Mouse (Mus musculus) stomach, embryonic 15.5 days (tissue): ENCODE measurements around the gene Haspin. TPM values are rescaled to one million over a fixed set of nuclear protein-coding genes. Genes with fewer than 3 reads are reported as not detected.

ENCODE experiments used
- ATAC-seq: fragments of 200-750 bp; cut with Nextera tagmentation; 2 replicates; pipeline ENCODE4 v1.8.0; 2017; ENCODE audit warnings: low read depth, moderate number of reproducible peaks, moderate TSS enrichment; ENCODE audit not compliant: insufficient read depth, low FRiP score
- H3K27ac ChIP-seq: fragments of 300-500 bp; sonication (generic); 2 replicates; pipeline ENCODE4 v1.5.1; 2015; ENCODE audit warnings: mild to moderate bottlenecking, inconsistent platforms
- H3K27me3 ChIP-seq: fragments of 300-500 bp; sonication (generic); replicated peaks from 2 replicates; pipeline ENCODE4 v1.6.1; 2015; ENCODE audit warnings: inconsistent platforms
- H3K36me3 ChIP-seq: fragments of 300-500 bp; sonication (generic); 2 replicates; pipeline ENCODE4 v1.6.1; 2015; ENCODE audit warnings: inconsistent platforms
- H3K4me1 ChIP-seq: fragments of 300-500 bp; sonication (generic); 2 replicates; pipeline ENCODE4 v1.6.1; 2015; ENCODE audit warnings: inconsistent platforms
- H3K4me2 ChIP-seq: fragments of 300-500 bp; sonication (generic); 2 replicates; pipeline ENCODE4 v1.6.1; 2015; ENCODE audit warnings: mild to moderate bottlenecking, inconsistent platforms
- H3K4me3 ChIP-seq: fragments of 300-500 bp; sonication (generic); replicated peaks from 2 replicates; pipeline ENCODE4 v1.5.1; 2015; ENCODE audit warnings: inconsistent platforms
- H3K9ac ChIP-seq: fragments of 300-500 bp; sonication (generic); 2 replicates; pipeline ENCODE4 v1.6.1; 2015; ENCODE audit warnings: inconsistent platforms
- H3K9me3 ChIP-seq: fragments of 300-500 bp; sonication (generic); 2 replicates; pipeline ENCODE4 v1.6.1; 2016; ENCODE audit warnings: inconsistent platforms
- WGBS: fragments of 180-500 bp; shearing (Covaris S2); methylation state at CpG from one replicate; pipeline ENCODE4 v1.1.7; 2015; 5-methylcytosine and 5-hydroxymethylcytosine counted together
- polyA plus RNA-seq: library from polyadenylated mRNA; unstranded; fragments of >200 nt; fragmentation: Nextera tagmentation; extraction: Ambion mirVana; gene quantifications from 2 replicates; pipeline ENCODE4 v1.2.1, GENCODE M21; 2015

Gene Haspin
- polyA plus RNA-seq, 1 experiment from 2014 or later: 14.4 TPM

DNA sequence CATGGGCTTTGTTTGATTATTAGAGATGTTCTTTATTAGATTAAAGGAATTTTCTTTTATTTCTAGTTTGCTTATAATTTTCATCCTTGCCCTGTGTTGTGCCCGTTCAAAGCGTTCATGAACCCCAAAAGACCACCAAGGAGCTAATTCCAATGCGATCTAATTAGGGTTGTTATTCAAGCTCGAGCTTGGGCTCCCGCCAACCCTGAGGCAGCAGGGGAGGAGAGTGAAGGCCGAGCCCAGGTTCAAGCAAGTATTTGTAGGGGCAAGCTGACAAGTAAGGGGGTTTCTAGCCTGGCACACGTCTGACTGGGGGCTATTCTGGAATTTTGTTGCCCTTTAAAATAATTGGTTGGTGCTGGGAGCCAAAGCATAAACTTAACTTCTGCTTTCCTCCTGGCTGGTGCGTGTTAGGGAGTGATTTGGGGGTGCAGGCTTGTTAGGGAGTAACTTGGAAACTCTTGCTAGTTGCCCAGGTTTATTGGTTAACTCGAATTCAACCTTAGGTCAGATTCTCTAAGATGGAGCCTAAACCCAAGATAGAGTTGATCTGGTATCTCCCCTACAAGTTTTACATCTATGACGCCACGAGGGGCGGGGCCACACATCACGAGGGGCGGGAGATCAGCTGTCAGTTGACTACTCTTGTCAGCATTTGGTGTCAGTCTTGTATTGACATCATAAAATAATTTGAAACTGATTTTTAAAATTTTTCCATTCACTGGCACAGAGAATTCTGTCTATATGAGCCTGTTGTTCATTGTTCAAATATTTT lies 37.9 kb downstream of the Haspin start:
- H3K36me3 ChIP-seq: no peaks in the 10 kb centered on the region
- no peak for ATAC-seq
- no peaks in the 10 kb centered on the region for H3K4me1 ChIP-seq
- H3K9me3 ChIP-seq: no peaks in the 10 kb centered on the region
- H3K4me3 ChIP-seq: no peak overlapping the region
- no peak overlapping the region for H3K9ac ChIP-seq
- no peak overlapping the region for H3K4me2 ChIP-seq
- WGBS: 71% methylated on average over 14 of the region's 14 CpGs
- no peaks in the 10 kb centered on the region for H3K27me3 ChIP-seq
- no peak overlapping the region for H3K27ac ChIP-seq

DNA sequence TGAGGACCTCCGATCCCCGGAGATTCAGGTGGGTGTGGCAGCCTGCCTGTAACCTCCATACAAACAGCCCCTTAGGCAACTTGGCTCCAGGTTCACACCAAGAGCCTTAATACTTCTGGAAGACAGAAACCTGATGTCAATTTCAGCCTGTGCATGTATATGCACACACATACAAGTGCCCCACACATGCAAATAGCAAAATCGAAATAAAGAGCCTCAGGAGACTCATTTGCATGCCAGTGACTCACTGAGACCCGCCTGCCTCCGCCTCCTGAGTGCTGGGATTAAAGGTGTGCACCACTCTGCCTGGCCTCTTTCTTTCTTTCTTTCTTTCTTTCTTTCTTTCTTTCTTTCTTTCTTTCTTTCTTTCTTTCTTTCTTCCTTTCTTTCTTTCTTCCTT lies 39.2 kb downstream of the Haspin start:
- H3K9ac ChIP-seq: no peak overlapping the region
- no peaks in the 10 kb centered on the region for H3K9me3 ChIP-seq
- H3K4me2 ChIP-seq: no peak overlapping the region
- H3K4me1 ChIP-seq: no peaks in the 10 kb centered on the region
- H3K36me3 ChIP-seq: no peaks in the 10 kb centered on the region
- no peak for ATAC-seq
- 59% methylated on average over 5 of the region's 5 CpGs for WGBS
- no peak overlapping the region for H3K27ac ChIP-seq
- no peaks in the 10 kb centered on the region for H3K27me3 ChIP-seq
- no peak overlapping the region for H3K4me3 ChIP-seq

DNA sequence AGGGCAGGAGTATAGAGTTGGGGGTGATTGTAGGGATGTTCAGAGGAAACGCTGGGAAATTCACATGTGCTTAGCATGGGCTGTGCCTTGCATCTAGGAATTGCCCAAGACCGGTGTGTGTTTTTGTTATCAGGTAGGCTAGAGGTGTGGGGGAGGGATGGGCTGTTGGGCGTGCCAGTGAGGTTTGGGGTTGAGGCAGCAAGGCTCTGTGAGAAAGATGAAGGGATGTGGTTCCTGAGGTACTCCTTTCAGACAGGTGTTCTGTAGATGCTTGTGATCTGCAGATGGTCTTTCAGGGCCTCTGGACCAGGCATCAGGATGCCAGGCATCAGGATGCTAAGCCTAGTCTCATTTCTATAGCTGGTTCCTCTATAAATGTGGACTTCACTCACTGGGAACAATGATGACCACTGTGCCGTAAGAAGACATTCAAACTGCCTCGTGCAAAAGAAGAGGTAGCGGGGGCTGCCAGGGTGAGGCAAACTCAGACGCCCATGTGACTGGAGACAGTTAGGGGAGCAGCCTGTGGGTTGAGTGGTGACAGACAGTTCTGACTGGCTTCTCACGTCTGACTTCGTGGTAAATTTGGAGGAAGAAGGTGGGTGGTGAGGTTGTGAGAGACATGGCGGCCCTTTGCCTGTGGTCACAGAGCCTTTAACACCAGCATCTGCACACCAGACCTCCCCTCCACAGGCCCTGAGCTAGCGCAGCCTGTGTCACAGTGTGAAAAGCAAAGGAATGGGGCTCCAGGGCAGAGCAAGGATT lies 43.7 kb downstream of the Haspin start:
- Histone ChIP-seq H3K27ac (no peak overlapping the region), H3K4me1 (no peaks in the 10 kb centered on the region), H3K9me3 (no peaks in the 10 kb centered on the region), H3K4me2 (no peak overlapping the region), H3K9ac (no peak overlapping the region), H3K4me3 (no peak overlapping the region), H3K27me3 (no peaks in the 10 kb centered on the region), H3K36me3 (no peaks in the 10 kb centered on the region)
- ATAC-seq: 0 out of 2 replicates have a peak, but pooled peaks have one; percentile 10
- WGBS: 70% methylated on average over 11 of the region's 11 CpGs

DNA sequence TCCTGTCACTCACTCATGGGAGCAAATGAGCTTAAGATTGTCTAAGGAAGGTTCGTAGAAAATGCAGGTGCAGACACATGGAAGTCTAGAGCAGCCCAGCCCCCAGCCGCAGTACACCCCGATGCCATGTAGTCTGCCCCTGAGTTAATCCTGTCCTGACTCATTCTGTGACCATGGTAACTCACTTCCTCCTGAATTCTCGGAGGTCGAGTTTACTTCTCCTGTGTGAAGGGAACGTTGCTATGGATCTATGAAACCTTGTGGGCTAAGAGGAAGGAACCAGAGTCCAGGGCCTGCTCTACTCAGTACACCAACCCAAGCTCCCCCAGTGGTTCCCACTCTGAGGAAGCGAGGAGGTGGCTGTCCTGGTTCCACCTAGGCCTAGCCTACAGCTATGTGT lies 45.2 kb downstream of the Haspin start:
- Histone ChIP-seq H3K27ac (no peak overlapping the region), H3K9me3 (no peaks in the 10 kb centered on the region), H3K4me1 (no peaks in the 10 kb centered on the region), H3K36me3 (no peaks in the 10 kb centered on the region), H3K4me3 (no peak overlapping the region), H3K9ac (no peak overlapping the region), H3K4me2 (no peak overlapping the region), H3K27me3 (no peaks in the 10 kb centered on the region)
- WGBS: 73% methylated on average over 7 of the region's 7 CpGs
- no peak for ATAC-seq

DNA sequence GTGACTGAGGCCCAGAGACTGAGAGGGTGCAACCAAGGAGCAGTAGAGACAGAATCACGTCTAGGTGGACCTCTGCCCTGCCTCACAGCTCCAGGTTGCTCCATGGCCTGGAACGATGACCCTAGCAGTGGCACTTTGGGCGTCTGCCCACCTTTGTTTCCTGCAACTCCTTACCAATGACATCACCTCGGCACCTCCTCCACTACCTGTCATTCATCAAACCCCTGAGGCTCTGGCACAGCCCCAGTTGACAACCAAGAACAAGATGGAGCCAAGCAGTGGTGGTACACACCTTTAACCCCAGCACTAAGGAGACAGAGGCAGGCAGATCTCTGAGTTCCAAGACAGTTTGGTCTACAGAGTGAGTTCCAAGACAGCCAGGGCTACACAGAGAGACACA lies 46.0 kb downstream of the Haspin start:
- no peaks in the 10 kb centered on the region for H3K9me3 ChIP-seq
- no peaks in the 10 kb centered on the region for H3K27me3 ChIP-seq
- WGBS: 62% methylated on average over 4 of the region's 4 CpGs
- H3K27ac ChIP-seq: no peak overlapping the region
- ATAC-seq: no peak
- no peak overlapping the region for H3K4me2 ChIP-seq
- no peak overlapping the region for H3K9ac ChIP-seq
- no peaks in the 10 kb centered on the region for H3K36me3 ChIP-seq
- H3K4me3 ChIP-seq: no peak overlapping the region
- H3K4me1 ChIP-seq: no peaks in the 10 kb centered on the region

DNA sequence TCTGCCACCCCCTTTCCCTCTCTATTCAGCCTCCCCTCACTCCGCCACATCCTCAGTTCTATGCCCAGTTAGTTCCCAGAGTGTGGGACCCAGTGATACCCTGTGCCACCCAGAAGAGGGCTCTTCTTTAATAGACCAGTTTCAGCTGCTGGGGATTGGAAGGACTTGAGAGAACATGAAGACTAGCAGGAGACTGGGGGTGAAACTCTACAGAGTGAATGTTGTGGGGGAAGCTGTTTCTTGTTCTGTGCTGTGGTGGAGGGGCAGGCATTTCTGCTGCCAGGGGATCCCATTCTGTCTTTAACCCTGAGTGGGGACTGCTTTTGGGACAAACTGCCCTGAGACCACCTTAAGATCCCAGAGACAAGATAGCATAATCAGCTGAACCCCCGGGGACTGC lies 47.3 kb downstream of the Haspin start:
- Histone ChIP-seq H3K36me3 (no peaks in the 10 kb centered on the region), H3K4me3 (no peak overlapping the region), H3K27ac (no peak overlapping the region), H3K9ac (no peak overlapping the region), H3K9me3 (no peaks in the 10 kb centered on the region), H3K27me3 (no peaks in the 10 kb centered on the region), H3K4me1 (no peaks in the 10 kb centered on the region), H3K4me2 (no peak overlapping the region)
- 93% methylated on average over 2 of the region's 2 CpGs for WGBS
- ATAC-seq: no peak

DNA sequence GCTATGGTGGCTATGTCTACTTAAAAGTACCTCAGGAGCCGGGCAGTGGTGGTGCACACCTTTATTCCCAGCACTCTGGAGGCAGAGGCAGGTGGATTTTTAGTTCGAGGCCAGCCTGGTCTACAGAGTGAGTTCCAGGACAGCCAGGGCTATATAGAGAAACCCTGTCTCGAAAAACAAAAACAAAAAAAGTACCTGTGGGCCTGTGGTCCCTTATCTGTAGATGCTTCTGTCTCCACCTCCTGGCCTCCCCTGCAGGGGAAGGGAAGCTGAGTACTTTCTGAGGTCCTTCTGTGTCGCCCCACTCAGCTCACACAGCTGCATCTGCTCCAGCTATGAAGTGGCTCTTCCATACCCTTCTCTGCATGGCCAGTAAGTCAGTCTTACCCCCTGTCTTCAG lies 47.8 kb downstream of the Haspin start, which contains the start of gene Itgae:
Gene Itgae (plus strand): TSS at position 301 of the 400 bp plus-strand sequence.
- no peak within 1 kb of the TSS for H3K4me2 ChIP-seq
- H3K27me3 ChIP-seq: no peaks in the 10 kb centered on the region
- no peak within 1 kb of the TSS for H3K4me3 ChIP-seq
- no peaks in the 10 kb centered on the region for H3K9me3 ChIP-seq
- no peaks in the 10 kb centered on the region for H3K36me3 ChIP-seq
- WGBS: 74% methylated on average over 4 of the region's 4 CpGs
- no peak within 1 kb of the TSS for H3K27ac ChIP-seq
- no peak for ATAC-seq
- no peak within 1 kb of the TSS for H3K9ac ChIP-seq
- H3K4me1 ChIP-seq: no peaks in the 10 kb centered on the region

DNA sequence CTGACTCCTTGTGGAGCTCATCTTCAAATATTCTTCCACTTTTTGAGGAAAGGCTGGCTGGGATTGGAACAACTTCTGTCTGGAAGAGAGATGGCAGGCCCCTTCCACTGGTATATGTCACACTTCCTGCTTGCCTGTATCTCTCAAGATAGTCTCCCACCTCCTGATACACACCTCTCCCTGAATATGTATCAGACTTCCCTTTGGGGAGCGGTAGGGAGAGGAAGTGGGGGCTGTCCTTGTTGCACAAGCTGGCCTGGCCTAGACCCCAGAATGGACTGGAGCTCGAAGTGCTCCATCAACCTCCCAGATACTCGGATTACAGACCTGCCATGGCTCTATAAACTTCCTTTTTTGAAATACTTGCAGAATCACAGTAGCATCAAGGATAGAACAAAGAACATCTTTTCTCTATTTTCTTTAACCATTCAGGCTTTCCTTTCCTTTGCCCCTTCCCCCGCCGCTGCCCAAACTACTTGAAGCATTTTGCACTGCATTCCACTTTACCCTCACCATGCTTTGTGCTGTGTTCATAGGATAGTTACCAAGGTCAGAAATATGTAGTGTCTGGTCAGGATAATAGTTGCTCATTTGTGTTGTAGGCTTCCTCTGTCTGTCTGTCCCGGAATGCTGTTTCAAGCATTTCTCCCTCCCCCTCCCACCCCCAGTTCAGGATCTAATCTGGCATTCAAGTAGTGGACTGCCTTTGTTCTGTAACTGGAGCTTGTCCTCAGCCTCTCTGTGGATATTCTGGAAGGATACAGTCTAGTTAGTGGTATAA lies 50.2 kb downstream of the Haspin start:
- no peak for ATAC-seq
- 59% methylated on average over 6 of the region's 6 CpGs for WGBS

More for the DNA sequence above, 50.2 kb downstream of the Haspin start:
- H3K27me3 ChIP-seq: no peaks in the 10 kb centered on the region
- no peak overlapping the region for H3K4me3 ChIP-seq
- peaks cover 3% of the 10 kb centered on the region; the same call in 1 of the 2 replicates for H3K4me1 ChIP-seq
- no peak overlapping the region for H3K27ac ChIP-seq
- no peaks in the 10 kb centered on the region for H3K36me3 ChIP-seq
- no peaks in the 10 kb centered on the region for H3K9me3 ChIP-seq
- H3K4me2 ChIP-seq: no peak overlapping the region
- H3K9ac ChIP-seq: no peak overlapping the region

Other genes starting within 250 kb of the Haspin start
- 18.9 and 20.6 TPM in 2 replicates for gene Atp2a3, start 177.1 kb downstream of the Haspin start, polyA plus RNA-seq
- 33.7 and 52.1 TPM in 2 replicates for gene P2rx1, start 139.2 kb downstream of the Haspin start, polyA plus RNA-seq
- gene Camkk1, start 119.3 kb downstream of the Haspin start, polyA plus RNA-seq: 10.6 and 10.9 TPM in 2 replicates
- gene Ncbp3, start 90.5 kb downstream of the Haspin start, polyA plus RNA-seq: 10.4 and 12.0 TPM in 2 replicates
- gene Itgae, start 47.7 kb downstream of the Haspin start, polyA plus RNA-seq: 0.33 and 0.57 TPM in 2 replicates
- 0.14 and 0.30 TPM in 2 replicates for gene P2rx5, start 22.1 kb upstream of the Haspin start, polyA plus RNA-seq
- gene Emc6, start 38.7 kb upstream of the Haspin start, polyA plus RNA-seq: 111 and 117 TPM in 2 replicates
- gene Tax1bp3, start 38.8 kb upstream of the Haspin start, polyA plus RNA-seq: 208 and 211 TPM in 2 replicates
- gene Ctns, start 60.7 kb upstream of the Haspin start, polyA plus RNA-seq: 17.0 and 18.2 TPM in 2 replicates
- gene Shpk, start 61.2 kb upstream of the Haspin start, polyA plus RNA-seq: 2.8 and 3.6 TPM in 2 replicates
- 0.08 TPM in 1 of 2 replicates, not detected in the other for gene Trpv1, start 96.0 kb upstream of the Haspin start, polyA plus RNA-seq
- 0.12 and 0.22 TPM in 2 replicates for gene Trpv3, start 129.1 kb upstream of the Haspin start, polyA plus RNA-seq
- 2.7 and 3.2 TPM in 2 replicates for gene Aspa, start 191.3 kb upstream of the Haspin start, polyA plus RNA-seq
- not detected in 2 replicates for gene Gm49340, start 191.4 kb upstream of the Haspin start, polyA plus RNA-seq
- gene Spata22, start 191.4 kb upstream of the Haspin start, polyA plus RNA-seq: 0.23 and 0.27 TPM in 2 replicates
- not detected in 2 replicates for gene Olfr20, start 212.5 kb upstream of the Haspin start, polyA plus RNA-seq
- gene Olfr376, start 233.0 kb upstream of the Haspin start, polyA plus RNA-seq: not detected in 2 replicates